Mouse (Mus musculus) kidney, postnatal 4 days (tissue): ENCODE results near the gene Actbl2.

ENCODE experiments used
- DNase-seq, 2 experiments: peaks; one replicate each; pipeline ENCODE4 v3.0.0; 2021; ENCODE audit warnings: mixed read lengths in 2 of 2

Gene Actbl2

DNA sequence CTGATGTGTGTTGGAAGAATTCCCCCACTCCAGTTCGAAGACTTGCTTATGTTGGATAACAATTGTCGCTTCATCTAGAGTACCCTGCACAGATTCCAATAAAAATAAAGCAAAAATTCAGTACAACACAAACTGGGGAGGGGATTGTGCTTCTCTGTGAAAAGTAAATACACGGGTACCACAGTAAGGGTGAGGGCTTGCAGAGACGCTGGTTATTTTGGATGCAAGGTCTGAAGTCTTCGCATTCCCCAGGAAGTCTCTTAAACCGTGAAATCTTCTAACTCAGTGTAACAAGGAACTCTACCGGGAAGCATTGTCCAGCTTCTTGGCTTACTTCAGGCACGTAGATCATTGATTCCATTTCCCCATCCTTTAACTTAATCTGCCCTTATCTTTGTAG lies 17.1 kb downstream of the Actbl2 start:
- DNase-seq: no peak

DNA sequence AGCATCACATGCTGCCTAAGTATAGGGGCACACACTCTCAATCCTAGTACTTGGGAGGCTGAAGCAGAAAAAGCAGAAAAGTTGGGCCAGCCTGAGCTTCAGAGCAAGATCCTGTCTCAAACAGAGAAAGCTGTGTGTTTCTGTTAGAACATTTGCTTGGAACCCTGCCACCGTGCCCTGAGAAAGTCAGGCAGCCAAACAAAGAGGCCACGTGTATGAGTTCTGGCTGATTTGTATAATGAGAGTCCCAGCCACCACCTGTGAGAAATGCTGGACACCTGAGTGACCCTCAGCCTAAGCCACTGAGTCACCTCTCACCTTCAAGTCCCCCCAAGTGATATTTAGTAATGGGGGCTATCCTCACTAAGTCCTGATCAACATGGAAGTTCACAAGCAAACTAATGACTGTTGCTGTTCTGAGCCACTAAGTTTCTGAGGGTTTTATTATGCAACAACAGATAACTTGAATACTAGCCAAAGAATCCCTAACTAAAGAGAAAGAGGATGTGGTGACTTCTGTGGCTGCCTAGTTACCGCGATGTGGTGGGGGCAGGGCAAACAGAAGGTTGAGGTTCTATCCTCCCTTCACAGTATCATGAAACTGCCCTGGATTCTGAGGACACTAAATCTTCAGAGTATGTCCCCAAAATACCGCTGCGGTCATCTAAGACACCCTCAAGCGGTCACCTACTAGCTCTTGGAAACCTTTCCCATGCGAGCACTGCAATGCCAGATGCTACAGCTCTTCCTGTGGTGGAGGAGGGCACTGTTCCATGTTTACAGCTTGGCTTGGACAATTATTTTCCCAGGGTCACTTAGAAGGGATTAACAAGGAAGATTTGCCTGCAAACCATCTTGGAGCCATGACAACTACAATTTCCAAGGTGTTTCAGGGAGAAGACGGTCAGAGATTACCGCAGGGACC lies 31.9 kb downstream of the Actbl2 start:
- DNase-seq: peak in 1 of 2 experiments; percentile 14

DNA sequence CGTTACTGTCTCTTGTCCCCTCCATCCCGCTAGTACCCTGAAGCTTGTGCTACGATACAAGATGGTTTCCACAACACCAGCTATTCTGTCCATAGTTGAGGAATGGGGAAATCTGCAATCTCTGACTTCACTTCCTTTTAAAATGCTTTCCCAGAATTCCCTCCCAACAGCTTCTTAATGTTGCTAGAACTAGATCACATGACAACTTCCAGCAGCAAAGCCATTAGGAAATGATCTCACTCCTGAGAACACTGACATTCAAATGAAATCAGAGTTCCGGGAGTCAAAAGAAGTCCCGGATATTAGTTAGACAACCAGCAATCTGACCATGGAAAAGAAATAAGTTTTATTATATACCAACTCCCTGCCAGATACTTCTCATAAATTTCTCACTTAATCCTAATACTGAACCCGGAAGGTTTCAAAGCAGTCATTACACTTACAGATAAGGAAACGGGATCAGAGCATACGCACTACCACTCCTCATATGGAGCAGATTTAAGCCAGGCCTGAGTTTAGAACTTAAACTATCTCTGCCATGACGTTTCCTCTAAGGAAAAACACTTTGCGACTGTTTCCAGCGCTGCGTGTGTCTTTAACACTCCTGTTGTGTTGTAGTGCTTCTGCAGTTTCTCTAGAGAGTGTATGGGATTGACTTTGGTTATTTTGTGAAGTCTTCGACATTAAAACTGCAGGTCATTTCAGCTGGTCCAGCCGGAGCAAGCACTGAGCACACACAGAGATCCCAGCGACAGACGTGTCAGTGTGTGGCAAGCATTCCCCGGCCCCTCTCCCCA lies 36.5 kb downstream of the Actbl2 start:
- peak in 1 of 2 experiments; percentile 20 for DNase-seq

DNA sequence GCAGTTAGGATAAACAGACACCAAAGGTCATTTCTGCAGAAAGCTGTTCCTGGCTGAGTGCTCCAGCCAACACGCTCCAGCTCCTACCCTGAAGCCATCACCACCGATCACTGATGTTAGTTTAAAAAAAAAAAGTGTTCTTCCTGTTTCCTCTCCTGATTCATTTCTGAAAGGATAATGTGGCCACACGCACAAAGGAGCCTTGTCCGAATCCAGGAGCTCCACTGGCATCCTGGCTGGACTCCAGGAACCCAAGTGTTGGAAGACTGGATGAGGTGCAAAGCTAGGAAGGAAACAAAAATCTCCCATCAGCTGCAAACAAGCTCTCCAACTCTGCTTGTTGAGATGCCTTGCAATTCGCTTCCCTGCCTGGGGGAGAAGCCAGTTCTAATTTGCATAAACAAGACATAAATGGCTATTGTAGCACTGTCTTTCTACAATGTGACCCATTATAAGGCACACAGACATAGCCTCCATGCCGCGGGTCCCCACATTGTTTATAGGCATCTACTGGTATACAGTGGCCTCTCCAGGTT lies 37.2 kb downstream of the Actbl2 start:
- DNase-seq: peak; percentile 39 to 58

DNA sequence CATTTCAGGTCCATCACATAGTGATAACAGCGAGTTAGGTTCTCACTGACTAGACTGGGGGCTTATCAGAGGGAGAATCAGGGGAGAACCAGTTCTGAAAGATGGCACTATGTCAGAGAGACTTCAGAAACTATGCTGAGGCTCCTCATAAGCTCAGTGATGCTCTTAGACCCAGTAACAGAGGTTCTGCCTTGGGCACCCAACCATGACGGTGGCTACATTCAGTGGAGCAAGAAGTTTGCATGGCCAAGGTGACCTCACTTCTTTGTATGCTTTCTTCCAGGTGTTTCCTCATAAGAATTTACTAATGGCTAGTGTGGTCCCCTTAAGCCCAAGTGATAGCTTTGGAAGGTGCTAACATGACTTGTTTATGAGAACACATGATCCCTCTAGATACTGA lies 38.7 kb downstream of the Actbl2 start:
- no peak for DNase-seq

DNA sequence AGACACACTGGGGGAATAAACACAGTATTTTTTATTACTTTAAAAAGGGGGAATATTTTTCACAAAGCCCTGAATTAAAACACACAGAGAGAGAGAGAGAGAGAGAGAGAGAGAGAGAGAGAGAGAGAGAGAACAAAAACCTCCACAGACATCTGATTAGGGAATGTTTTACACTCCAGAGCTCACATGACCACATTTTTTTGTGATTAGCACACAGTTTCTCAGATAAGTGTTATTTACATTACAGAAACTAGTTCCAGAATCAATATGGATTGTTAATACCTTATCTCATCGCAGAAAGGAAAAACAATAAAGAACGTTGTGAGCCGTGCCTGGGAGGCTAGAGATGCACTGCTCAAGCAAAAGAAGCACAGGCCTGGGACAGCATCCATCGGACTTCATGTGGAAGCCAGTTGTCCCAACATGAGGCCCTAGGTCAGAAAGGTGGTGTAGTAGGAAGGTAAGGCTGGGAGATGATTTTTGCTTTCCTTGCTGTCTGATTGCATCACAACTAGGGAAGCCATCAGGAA lies 40.2 kb downstream of the Actbl2 start:
- DNase-seq: no peak

DNA sequence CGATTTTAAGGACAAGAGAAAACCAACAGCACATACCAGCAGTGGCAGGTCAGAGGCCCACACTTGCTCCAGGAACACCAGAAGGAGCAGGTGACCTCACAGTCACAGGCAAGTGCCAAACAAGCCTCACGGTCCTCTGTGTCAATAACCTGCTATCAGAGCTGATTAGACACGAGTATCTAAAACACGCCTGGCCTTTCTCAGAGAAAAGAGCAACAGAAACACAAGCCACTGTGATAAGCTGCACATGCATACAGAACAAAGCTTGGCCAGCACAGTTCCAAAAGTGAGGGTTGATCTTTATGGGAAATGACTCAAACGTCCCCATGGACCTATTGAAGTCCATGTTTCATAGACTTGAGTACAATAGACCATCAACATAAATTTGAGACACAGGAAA lies 41.2 kb downstream of the Actbl2 start:
- no peak for DNase-seq

DNA sequence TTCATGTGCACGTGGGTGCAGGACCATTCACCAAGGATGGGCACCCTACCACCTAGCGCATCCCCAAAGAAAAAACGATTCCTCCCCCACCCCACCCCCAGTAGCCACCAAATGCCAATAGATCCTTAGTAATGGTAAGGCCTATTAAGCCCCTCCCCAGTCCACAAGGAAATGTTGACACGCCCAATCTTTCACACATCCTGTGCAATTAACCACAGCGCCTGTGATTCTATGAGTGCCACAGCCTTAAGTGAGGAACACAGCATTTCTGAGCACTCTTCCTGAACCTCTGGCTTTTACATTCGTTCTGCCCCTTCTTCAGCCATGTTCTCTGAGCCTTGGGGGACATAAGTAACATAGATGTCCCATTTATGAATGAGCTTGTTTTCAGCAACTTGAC lies 42.8 kb downstream of the Actbl2 start:
- DNase-seq: no peak

DNA sequence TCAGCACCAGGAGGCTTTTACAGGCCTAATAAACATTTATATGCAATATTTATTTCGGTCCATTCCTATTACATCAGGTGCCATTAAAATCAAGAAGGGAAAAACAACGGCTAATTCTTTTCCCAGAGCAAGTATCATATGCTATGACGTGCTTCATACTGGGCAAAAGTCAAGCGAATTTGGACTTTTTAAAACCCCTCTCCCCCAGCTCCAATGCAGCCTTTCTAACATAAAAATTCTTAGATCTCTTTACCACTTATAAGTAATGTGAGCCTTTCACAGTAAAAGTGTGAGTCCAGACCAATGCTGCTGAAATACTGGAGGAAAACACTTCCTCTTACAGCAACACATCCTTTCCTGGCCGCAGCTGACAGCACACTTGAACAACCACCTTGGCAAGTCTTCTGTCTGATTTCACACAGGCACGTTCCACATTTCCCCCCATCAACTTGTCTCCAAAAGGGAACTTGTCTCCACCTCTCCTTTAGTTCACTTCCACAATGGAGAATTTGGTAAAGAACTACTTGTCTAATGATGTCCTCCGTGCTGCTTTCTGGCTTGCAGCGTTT lies 44.4 kb downstream of the Actbl2 start:
- DNase-seq: no peak

DNA sequence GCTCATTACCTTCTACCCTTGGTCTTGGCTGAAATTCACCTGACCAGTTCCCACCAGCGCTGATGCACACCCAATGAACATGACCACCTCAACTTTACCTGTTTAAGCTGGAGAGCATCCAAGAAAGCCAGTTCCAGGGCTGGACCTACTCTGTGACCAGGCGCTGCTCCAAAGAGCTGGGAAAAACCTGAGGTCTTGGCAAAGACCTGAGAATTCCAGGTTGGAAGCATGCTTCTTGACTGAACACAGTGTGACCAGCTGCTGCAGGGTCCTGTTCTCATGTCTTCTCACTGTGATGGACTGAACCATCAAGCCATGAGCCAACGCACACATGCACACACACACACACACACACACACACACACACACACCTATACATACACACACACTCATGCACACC lies 46.0 kb downstream of the Actbl2 start:
- no peak for DNase-seq

DNA sequence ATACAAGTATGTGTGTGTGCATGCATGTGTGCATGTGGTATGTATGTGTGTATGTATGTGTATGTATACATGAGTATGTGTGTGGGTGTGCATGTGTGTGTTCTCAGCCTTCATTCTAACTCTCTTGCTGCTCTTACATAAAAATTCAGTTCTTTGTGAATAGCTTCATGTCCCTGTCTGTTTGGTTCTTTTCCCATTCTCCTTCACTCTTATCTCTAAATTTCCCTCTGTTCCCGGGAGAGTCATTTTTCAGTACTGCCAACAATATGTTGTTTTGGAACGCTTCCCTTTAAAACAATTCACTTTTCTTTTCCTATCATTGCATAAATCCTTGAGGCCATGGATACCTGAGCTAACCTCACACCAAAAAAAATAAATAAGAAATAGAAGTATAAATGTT lies 46.6 kb downstream of the Actbl2 start:
- no peak for DNase-seq

DNA sequence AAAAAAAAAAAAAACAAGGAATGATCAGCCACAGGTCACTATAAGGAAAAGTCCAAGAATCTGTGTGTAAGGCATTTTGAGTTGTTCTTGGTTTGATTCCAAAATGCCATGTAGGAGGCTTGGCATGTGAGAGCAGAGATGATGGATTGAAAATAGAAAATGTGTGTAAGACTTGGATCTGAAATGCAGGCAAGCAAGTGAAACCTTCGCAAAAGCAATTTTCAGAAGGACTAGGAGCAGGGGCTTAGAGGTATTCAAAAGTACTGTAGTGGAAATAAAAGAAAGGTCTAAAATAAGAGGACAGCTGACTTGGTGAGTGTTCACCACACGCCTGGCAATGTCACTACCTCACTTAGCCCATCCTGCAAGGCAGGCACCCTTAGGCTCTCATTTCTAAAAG lies 49.4 kb downstream of the Actbl2 start:
- DNase-seq: no peak

DNA sequence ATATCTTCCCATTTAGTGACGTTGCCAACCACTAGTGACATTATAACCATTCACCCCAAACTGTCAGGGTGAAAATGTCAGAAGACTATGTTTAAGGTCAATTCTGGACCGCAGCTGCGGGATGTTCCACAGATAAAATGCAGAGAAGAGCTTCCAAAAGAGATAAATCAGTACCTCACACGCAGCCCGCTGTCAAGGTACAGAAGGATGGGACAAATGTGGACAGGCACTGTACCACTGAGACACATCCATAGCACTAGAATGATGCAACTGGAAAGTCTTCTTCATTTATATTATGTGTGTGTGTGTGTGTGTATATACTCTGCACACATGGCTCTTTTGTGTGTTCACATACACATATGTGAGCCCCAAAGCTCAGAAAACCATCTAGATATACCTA lies 49.9 kb downstream of the Actbl2 start:
- no peak for DNase-seq
